Mouse (Mus musculus): Measurements from ENCODE around the gene Cyb5r3. TPM values are rescaled to one million over a fixed set of nuclear protein-coding genes. Genes with fewer than 3 reads are reported as not detected.

Cyb5r3 gene
- polyA plus RNA-seq (2015; fragmentation: Nextera tagmentation; extraction: Ambion mirVana): 117 and 134 TPM in 2 replicates

GRCm38 (mm10) chr15:83172492-83173429, at the start of gene Cyb5r3:
Gene Cyb5r3 (minus strand): TSS chr15:83172592.
- ATAC-seq (ENCODE audit: low FRiP score): peak; percentile 70
- peak within 1 kb of the TSS; percentile 93 for H3K27ac ChIP-seq
- 37% methylated on average over 27 of the region's 28 CpGs for WGBS
- 0 out of 2 replicates have a peak, but pooled peaks cover under 1% of the 10 kb centered on the region for H3K36me3 ChIP-seq
- H3K9ac ChIP-seq: peak within 1 kb of the TSS; percentile 92
- H3K4me1 ChIP-seq (replicated peaks): peaks cover 39% of the 10 kb centered on the region
- H3K4me3 ChIP-seq: peak within 1 kb of the TSS; percentile 91
- peak within 1 kb of the TSS; percentile 73 for H3K4me2 ChIP-seq
- no peaks in the 10 kb centered on the region for H3K27me3 ChIP-seq
- H3K9me3 ChIP-seq: no peaks in the 10 kb centered on the region

DNA sequence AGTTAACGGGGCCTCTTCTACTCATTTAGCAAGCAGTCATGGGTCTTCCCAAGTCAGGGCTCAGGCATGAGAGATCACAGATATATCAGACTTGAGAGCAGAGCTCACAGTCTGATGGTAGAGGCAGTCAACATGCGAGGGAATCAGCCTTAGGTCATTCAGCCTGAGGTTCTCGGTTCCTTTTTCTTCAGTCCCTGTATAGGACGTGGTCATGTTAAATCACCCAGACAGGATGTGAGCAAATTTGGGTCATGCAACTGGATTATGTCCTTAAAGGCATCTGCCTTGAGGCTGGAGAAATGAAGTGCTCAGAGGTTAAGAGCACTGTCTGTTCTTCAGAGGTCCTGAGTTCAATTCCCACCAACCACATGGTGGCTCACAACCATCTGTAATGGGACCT, 49.3 kb upstream of the Cyb5r3 start:
- Histone ChIP-seq H3K36me3 (no peaks in the 10 kb centered on the region), H3K9ac (no peak overlapping the region), H3K4me3 (no peak overlapping the region), H3K27ac (no peak overlapping the region), H3K9me3 (0 out of 2 replicates have a peak, but pooled peaks cover 4% of the 10 kb centered on the region), H3K4me1 (replicated peaks) (peaks cover 21% of the 10 kb centered on the region), H3K4me2 (no peak overlapping the region), H3K27me3 (no peaks in the 10 kb centered on the region)
- WGBS: 93% methylated on average over 4 of the region's 4 CpGs
- no peak for ATAC-seq (ENCODE audit: low FRiP score)

- WGBS: 55% methylated on average over 9 of the region's 9 CpGs
- no peak for ATAC-seq (ENCODE audit: low FRiP score)
- no peak overlapping the region for H3K27ac ChIP-seq
- H3K9me3 ChIP-seq: 0 out of 2 replicates have a peak, but pooled peaks cover 4% of the 10 kb centered on the region
- no peak overlapping the region for H3K9ac ChIP-seq
- H3K36me3 ChIP-seq: no peaks in the 10 kb centered on the region
- no peak overlapping the region for H3K4me3 ChIP-seq
- peaks cover 32% of the 10 kb centered on the region for H3K4me1 ChIP-seq (replicated peaks)
- no peak overlapping the region for H3K4me2 ChIP-seq
- H3K27me3 ChIP-seq: no peaks in the 10 kb centered on the region
Observed at GRCm38 (mm10) chr15:83220368-83221013, 48.1 kb upstream of the Cyb5r3 start.

- peak overlapping the region; percentile 83 for H3K27ac ChIP-seq
- H3K36me3 ChIP-seq: no peaks in the 10 kb centered on the region
- no peak overlapping the region for H3K4me3 ChIP-seq
- H3K4me2 ChIP-seq: peak overlapping the region; percentile 3; the same call in 1 of the 2 replicates
- H3K9me3 ChIP-seq: 0 out of 2 replicates have a peak, but pooled peaks cover 4% of the 10 kb centered on the region
- peak; percentile 68; the same call in 1 of the 2 replicates for ATAC-seq (ENCODE audit: low FRiP score)
- H3K9ac ChIP-seq: 0 out of 2 replicates have a peak overlapping the region, but pooled peaks have one; percentile 36
- peaks cover 14% of the 10 kb centered on the region for H3K4me1 ChIP-seq (replicated peaks)
- WGBS: 26% methylated on average over 5 of the region's 5 CpGs
- H3K27me3 ChIP-seq: no peaks in the 10 kb centered on the region
Observed at GRCm38 (mm10) chr15:83215322-83216216, 43.2 kb upstream of the Cyb5r3 start.

DNA sequence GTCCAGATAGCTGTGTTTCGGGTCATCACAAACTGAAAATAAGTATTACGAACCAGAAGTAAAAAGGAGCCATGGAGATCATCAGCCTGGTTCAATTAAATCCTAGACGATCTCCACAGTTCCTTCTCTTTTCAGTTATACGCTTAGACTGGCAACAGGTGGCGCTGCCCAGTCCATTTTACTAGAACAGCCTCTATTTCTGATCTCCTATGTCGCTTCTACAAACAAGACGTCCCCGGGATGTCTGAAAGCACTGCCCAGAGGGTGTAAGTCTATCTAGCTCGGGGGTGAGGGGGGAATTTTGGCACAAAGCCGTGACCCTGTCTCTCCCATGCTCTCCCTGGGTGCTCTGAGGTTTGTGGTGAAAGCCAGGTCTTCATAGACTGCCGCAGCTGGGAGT, 37.8 kb upstream of the Cyb5r3 start:
- Histone ChIP-seq H3K4me1 (replicated peaks) (peaks cover 5% of the 10 kb centered on the region), H3K27ac (no peak overlapping the region), H3K9ac (no peak overlapping the region), H3K4me2 (peak overlapping the region; percentile 45), H3K27me3 (peaks cover 12% of the 10 kb centered on the region; the same call in 1 of the 2 replicates), H3K4me3 (peak overlapping the region; percentile 20), H3K36me3 (no peaks in the 10 kb centered on the region), H3K9me3 (no peaks in the 10 kb centered on the region)
- ATAC-seq (ENCODE audit: low FRiP score): no peak
- WGBS: 19% methylated on average over 11 of the region's 11 CpGs

DNA sequence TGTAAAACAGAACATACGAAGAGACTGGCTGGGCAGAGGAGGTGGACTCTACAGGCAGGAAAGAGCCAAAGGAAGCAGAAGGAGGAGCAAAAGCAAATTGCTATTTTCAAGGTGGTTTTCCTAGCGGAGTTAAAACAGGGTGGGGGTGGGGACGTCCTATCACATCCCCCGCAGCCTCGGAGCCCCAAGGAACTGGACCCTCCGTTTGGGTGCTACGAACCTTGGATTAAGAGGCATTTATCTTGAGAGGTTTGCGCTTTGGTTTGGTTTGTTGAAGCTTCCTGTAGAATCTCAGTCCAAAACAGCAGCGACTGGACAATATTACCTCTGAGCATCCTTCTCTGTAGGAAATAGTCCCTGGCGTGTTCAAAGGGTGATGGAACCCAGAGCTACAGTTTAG, 37.3 kb upstream of the Cyb5r3 start:
- Histone ChIP-seq H3K9ac (no peak overlapping the region), H3K27me3 (peaks cover 12% of the 10 kb centered on the region; the same call in 1 of the 2 replicates), H3K9me3 (no peaks in the 10 kb centered on the region), H3K27ac (no peak overlapping the region), H3K4me2 (peak overlapping the region; percentile 45), H3K4me1 (replicated peaks) (peaks cover 5% of the 10 kb centered on the region), H3K36me3 (no peaks in the 10 kb centered on the region), H3K4me3 (peak overlapping the region; percentile 20)
- ATAC-seq (ENCODE audit: low FRiP score): no peak
- 20% methylated on average over 10 of the region's 10 CpGs for WGBS

DNA sequence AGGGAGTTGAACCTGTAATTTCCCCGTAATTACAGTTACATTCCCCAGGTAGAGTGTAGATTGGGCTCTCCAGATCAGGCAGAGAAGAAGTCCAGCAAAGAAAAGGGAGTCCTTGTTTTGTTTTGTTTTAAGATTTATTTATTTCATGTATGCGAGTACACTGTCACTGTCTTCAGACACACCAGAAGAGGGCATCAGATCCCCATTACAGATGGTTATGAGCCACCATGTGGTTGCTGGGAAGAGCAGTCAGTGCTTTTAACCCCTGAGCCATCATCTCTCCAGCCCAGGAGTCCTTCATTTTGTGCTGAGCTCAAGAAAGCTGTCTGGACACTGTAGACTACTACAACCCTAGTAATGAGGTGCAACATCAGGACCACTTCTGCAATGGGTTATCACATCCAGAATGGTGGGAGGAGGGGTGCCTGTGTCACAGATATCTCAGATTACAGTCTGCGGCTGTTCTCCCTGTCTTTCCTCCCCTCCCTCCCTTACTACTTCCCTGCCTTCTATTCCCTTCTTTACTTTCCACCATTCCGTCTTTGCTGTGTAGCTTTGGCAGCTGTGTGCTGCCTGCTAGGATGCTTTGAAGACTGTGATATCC, 36.8 kb upstream of the Cyb5r3 start:
- peak overlapping the region; percentile 45 for H3K4me2 ChIP-seq
- no peak for ATAC-seq (ENCODE audit: low FRiP score)
- H3K27me3 ChIP-seq: peaks cover 12% of the 10 kb centered on the region; the same call in 1 of the 2 replicates
- peak overlapping the region; percentile 20; the same call in 1 of the 2 replicates for H3K4me3 ChIP-seq
- H3K9me3 ChIP-seq: no peaks in the 10 kb centered on the region
- H3K4me1 ChIP-seq (replicated peaks): peaks cover 5% of the 10 kb centered on the region
- no peak overlapping the region for H3K27ac ChIP-seq
- no peaks in the 10 kb centered on the region for H3K36me3 ChIP-seq
- WGBS: 45% methylated on average over 4 of the region's 4 CpGs
- no peak overlapping the region for H3K9ac ChIP-seq

DNA sequence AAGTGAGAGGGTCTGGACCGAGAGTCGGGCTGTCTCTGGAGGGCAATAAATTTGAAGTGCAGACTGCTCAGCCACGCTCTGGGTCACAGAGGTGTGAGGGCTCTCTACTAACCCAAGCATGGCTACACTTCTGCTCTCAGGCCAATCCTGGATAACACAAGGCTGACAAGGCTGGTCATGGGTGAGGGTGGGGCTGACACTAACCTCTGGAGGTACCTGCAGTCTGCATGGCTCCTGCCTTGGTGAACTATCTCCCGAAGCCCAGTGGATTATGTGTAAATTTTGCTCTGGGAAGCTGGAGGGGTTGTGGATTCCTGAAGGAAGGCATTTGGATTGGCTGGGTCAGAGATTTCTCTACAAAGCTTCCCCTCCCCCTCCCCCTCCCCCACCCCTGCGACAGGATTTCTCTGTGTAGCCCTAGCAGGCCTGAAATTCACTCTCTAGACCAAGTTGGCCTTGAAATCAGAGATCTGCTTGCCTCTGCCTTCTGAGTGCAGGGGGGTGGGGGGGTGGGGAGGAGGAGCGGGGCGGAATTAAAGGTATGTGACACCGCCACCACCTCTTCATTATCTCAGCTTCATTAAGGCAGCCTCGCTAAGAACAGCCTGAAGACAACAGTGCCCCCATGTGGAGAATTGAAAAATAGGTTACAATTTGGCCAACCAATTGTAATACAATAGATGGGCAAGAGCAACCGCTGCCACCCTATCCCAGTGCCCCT, 32.5 kb upstream of the Cyb5r3 start:
- ATAC-seq (ENCODE audit: low FRiP score): no peak
- H3K4me3 ChIP-seq: no peak overlapping the region
- H3K9me3 ChIP-seq: no peaks in the 10 kb centered on the region
- H3K27me3 ChIP-seq: peaks cover 12% of the 10 kb centered on the region; the same call in 1 of the 2 replicates
- H3K36me3 ChIP-seq: no peaks in the 10 kb centered on the region
- H3K4me2 ChIP-seq: no peak overlapping the region
- 28% methylated on average over 9 of the region's 10 CpGs for WGBS
- H3K9ac ChIP-seq: no peak overlapping the region
- peaks cover 2% of the 10 kb centered on the region for H3K4me1 ChIP-seq (replicated peaks)
- H3K27ac ChIP-seq: no peak overlapping the region

DNA sequence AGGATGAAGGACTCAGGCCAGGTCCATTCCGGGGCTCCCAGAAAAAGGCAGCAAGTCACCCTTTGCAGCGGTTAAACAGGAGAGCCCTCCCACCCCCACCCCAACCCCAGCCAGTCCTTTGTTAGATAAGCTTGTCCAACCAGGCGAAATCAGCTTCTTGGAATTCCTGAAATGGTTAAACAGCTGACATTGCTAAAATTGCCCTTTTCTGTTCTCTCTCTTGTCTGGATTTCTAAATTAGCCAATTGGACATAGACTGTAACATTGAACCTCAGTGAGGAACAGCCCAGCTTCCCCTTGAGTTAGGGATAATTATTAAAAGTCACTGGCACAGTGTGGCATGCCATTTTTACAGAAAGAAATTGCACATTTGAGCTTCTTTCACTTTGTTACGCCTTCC, 30.0 kb upstream of the Cyb5r3 start:
- WGBS: 74% methylated on average over 4 of the region's 4 CpGs
- Histone ChIP-seq H3K4me2 (no peak overlapping the region), H3K4me3 (no peak overlapping the region), H3K27me3 (no peaks in the 10 kb centered on the region), H3K36me3 (no peaks in the 10 kb centered on the region), H3K9me3 (no peaks in the 10 kb centered on the region), H3K4me1 (replicated peaks) (no peaks in the 10 kb centered on the region), H3K27ac (no peak overlapping the region), H3K9ac (no peak overlapping the region)
- no peak for ATAC-seq (ENCODE audit: low FRiP score)

DNA sequence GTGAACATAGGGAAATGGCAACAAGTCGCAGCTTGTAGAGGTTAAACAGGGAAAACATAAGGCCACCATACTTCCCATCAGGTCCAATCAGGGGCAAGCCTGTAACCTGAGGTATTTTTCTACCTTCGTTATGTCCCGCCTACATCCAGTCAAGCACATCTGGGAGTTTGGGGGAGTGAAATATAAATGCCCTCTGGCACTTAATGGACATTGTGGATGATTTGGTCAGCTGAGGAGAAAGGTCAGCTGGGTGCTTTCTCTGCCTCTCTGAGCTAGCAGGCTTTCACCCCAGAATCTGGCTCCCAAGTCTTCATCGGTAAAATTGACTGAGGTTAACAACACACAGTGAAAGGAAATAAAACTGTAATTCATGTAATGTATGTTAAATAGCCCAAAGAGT, 21.0 kb upstream of the Cyb5r3 start:
- H3K36me3 ChIP-seq: no peaks in the 10 kb centered on the region
- H3K4me3 ChIP-seq: no peak overlapping the region
- no peak overlapping the region for H3K4me2 ChIP-seq
- H3K4me1 ChIP-seq (replicated peaks): no peaks in the 10 kb centered on the region
- no peak for ATAC-seq (ENCODE audit: low FRiP score)
- no peaks in the 10 kb centered on the region for H3K27me3 ChIP-seq
- no peak overlapping the region for H3K9ac ChIP-seq
- WGBS: 96% methylated on average over 4 of the region's 4 CpGs
- H3K27ac ChIP-seq: no peak overlapping the region
- H3K9me3 ChIP-seq: no peaks in the 10 kb centered on the region

- Histone ChIP-seq H3K4me2 (no peak overlapping the region), H3K4me1 (replicated peaks) (no peaks in the 10 kb centered on the region), H3K9me3 (no peaks in the 10 kb centered on the region), H3K27me3 (no peaks in the 10 kb centered on the region), H3K36me3 (no peaks in the 10 kb centered on the region), H3K4me3 (no peak overlapping the region), H3K27ac (no peak overlapping the region), H3K9ac (no peak overlapping the region)
- 77% methylated on average over 5 of the region's 5 CpGs for WGBS
- no peak for ATAC-seq (ENCODE audit: low FRiP score)
Observed at GRCm38 (mm10) chr15:83182351-83182750, 10.0 kb upstream of the Cyb5r3 start.
